Mouse (Mus musculus) C2C12 (cell line): ENCODE data around the gene Krt2. TPM values are rescaled to one million over a fixed set of nuclear protein-coding genes. Genes with fewer than 3 reads are reported as not detected.

Experiments
- H3K27me3 ChIP-seq: one replicate; pipeline ENCODE4 v1.6.1; 2011; ENCODE audit not compliant: control insufficient read depth, insufficient read depth, insufficient read length
- H3K36me3 ChIP-seq: one replicate; pipeline ENCODE4 v1.6.1; 2011; ENCODE audit not compliant: control insufficient read depth, insufficient read depth
- H3K4me3 ChIP-seq: one replicate; pipeline ENCODE4 v1.5.1; 2011; ENCODE audit warnings: mild to moderate bottlenecking, control low read depth; ENCODE audit not compliant: poor library complexity, insufficient read depth, severe bottlenecking
- H3K79me2 ChIP-seq: one replicate; pipeline ENCODE4 v1.6.1; 2011; ENCODE audit not compliant: control insufficient read depth, insufficient read depth
- H3K79me3 ChIP-seq: one replicate; pipeline ENCODE4 v1.6.1; 2011; ENCODE audit warnings: low read depth, control low read depth
- H3ac ChIP-seq: one replicate; pipeline ENCODE3; 2011; ENCODE audit warnings: low read depth; ENCODE audit not compliant: control insufficient read depth, insufficient read length
- CEBPB ChIP-seq: IDR thresholded peaks from one replicate; pipeline ENCODE4 v1.6.1; 2011; ENCODE audit warnings: low read depth, mild to moderate bottlenecking, control low read depth, moderate library complexity
- CTCF ChIP-seq: IDR thresholded peaks from one replicate; pipeline ENCODE4 v1.5.1; 2011; ENCODE audit not compliant: control insufficient read depth, insufficient read depth, insufficient read length
- FOSL1 ChIP-seq: IDR thresholded peaks from one replicate; pipeline ENCODE4 v1.8.0; 2011; ENCODE audit warnings: mild to moderate bottlenecking, low read length; ENCODE audit not compliant: poor library complexity, insufficient read depth, severe bottlenecking
- MAX ChIP-seq: IDR thresholded peaks from one replicate; pipeline ENCODE4 v1.6.1; 2011; ENCODE audit warnings: mild to moderate bottlenecking, control low read depth
- MYOD1 ChIP-seq: IDR thresholded peaks from one replicate; pipeline ENCODE4 v1.6.1; 2011; ENCODE audit warnings: low read depth; ENCODE audit not compliant: control insufficient read depth, insufficient read length
- MYOG ChIP-seq: IDR thresholded peaks from one replicate; pipeline ENCODE4 v1.6.1; 2011; ENCODE audit not compliant: control insufficient read depth, insufficient read length; ENCODE audit errors: extremely low read depth
- USF1 ChIP-seq: IDR thresholded peaks from one replicate; pipeline ENCODE4 v1.6.1; 2011; ENCODE audit warnings: low read depth, mild to moderate bottlenecking, control low read depth, moderate library complexity
- long read RNA-seq, 2 experiments: library from polyadenylated mRNA; unstranded; transcript quantifications; one replicate each; pipeline ENCODE4 v2.0.0; 2019 to 2020
- polyA plus RNA-seq: library from polyadenylated mRNA; unstranded; fragments of >200 nt; fragmentation: generic; extraction: Trizol; gene quantifications from one replicate; pipeline ENCODE4 v1.2.1, GENCODE M21; 2012; ENCODE audit warnings: missing spikeins

Krt2 gene
- not detected for polyA plus RNA-seq
- long read RNA-seq, experiment 1: 0 reads
- long read RNA-seq, experiment 2: 0 reads

DNA sequence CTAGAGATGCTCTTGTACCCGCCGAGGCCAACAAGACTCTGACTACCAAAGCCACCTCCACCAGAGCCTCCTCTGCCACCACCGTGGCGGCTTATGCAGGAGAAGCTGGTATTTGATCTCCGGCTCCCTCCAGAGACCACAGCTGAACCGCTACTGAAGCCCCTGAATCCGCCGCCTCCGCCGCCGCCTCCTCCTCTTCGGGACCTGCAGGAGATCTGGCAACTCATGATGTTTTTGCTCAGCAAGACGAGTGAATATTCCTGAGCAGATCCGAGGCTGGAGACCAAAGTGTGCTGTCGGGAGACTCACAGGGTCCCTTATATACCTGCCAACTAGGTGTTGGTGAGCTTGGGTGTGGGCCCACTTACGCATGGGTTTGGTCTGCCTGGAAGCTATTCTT, at the start of gene Krt2:
Gene Krt2 (minus strand): TSS at position 295 of the 400 bp plus-strand sequence.
- Histone ChIP-seq H3K79me2 (no peaks in the 10 kb centered on the region), H3ac (no peak within 1 kb of the TSS), H3K79me3 (no peaks in the 10 kb centered on the region), H3K4me3 (no peak within 1 kb of the TSS), H3K27me3 (peaks cover 69% of the 10 kb centered on the region), H3K36me3 (no peaks in the 10 kb centered on the region)
- TF ChIP-seq MYOD1 (no peak), MYOG (no peak), CEBPB (no peak), CTCF (no peak), USF1 (no peak), MAX (no peak), FOSL1 (no peak)

- Histone ChIP-seq H3K36me3 (no peaks in the 10 kb centered on the region), H3K79me3 (no peaks in the 10 kb centered on the region), H3K27me3 (peaks cover 64% of the 10 kb centered on the region), H3K4me3 (no peak overlapping the region), H3K79me2 (no peaks in the 10 kb centered on the region), H3ac (no peak overlapping the region)
- TF ChIP-seq USF1: no peak
- no peak for TF ChIP-seq MYOD1
- no peak for TF ChIP-seq FOSL1
- no peak for TF ChIP-seq CTCF
- no peak for TF ChIP-seq MAX
- no peak for TF ChIP-seq CEBPB
- TF ChIP-seq MYOG: no peak
Observed at GRCm38 (mm10) chr15:101866754-101867153, 48.8 kb upstream of the Krt2 start.

- Histone ChIP-seq H3K4me3 (no peak overlapping the region), H3ac (no peak overlapping the region), H3K79me3 (no peaks in the 10 kb centered on the region), H3K79me2 (no peaks in the 10 kb centered on the region), H3K27me3 (peaks cover 59% of the 10 kb centered on the region), H3K36me3 (no peaks in the 10 kb centered on the region)
- TF ChIP-seq CEBPB (no peak), MYOG (no peak), USF1 (no peak), MYOD1 (no peak)
Observed at GRCm38 (mm10) chr15:101860421-101861130, 42.6 kb upstream of the Krt2 start.

DNA sequence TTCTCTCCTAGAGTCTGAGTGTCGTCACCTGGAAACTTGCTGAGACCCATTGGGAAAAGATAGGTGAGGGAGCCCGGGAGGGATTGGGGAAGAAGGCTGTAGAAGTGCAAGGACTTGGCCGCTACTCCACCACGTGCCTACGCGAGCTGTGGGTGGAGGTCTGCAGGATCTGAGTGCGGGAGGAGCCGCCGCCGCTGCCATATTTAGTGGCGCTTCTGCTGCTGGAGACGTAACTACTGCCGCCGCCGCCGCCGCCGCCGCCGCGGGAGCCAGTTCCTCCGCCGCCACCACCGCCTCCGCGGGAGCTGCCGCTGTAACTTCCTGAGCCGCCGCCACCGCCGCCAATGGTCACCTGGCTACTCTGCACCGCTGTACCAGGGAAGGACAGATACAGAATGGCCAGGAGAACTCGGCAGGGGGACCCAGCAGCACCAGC, 41.8 kb upstream of the Krt2 start:
- Histone ChIP-seq H3K27me3 (peaks cover 57% of the 10 kb centered on the region), H3K79me3 (no peaks in the 10 kb centered on the region), H3K36me3 (no peaks in the 10 kb centered on the region), H3ac (no peak overlapping the region), H3K4me3 (no peak overlapping the region), H3K79me2 (no peaks in the 10 kb centered on the region)
- TF ChIP-seq CTCF (no peak), MAX (no peak)

- Histone ChIP-seq H3K4me3 (no peak overlapping the region), H3ac (no peak overlapping the region), H3K79me3 (no peaks in the 10 kb centered on the region), H3K36me3 (no peaks in the 10 kb centered on the region), H3K79me2 (no peaks in the 10 kb centered on the region), H3K27me3 (peaks cover 65% of the 10 kb centered on the region)
- no peak for TF ChIP-seq CEBPB
- TF ChIP-seq MYOG: no peak
- TF ChIP-seq FOSL1: no peak
- no peak for TF ChIP-seq USF1
- TF ChIP-seq MAX: no peak
- no peak for TF ChIP-seq CTCF
- no peak for TF ChIP-seq MYOD1
Observed at GRCm38 (mm10) chr15:101858673-101859425, 40.9 kb upstream of the Krt2 start.

- Histone ChIP-seq H3K79me3 (no peaks in the 10 kb centered on the region), H3ac (no peak overlapping the region), H3K36me3 (no peaks in the 10 kb centered on the region), H3K79me2 (no peaks in the 10 kb centered on the region), H3K4me3 (no peak overlapping the region), H3K27me3 (peaks cover 78% of the 10 kb centered on the region)
- TF ChIP-seq MYOG (no peak), MAX (no peak), CTCF (no peak), USF1 (no peak), MYOD1 (no peak), CEBPB (no peak), FOSL1 (no peak)
Observed at GRCm38 (mm10) chr15:101856696-101857095, 38.7 kb upstream of the Krt2 start.
